Mouse (Mus musculus) lung, postnatal 0 days (tissue): ENCODE data around the gene Nedd8. TPM values are rescaled to one million over a fixed set of nuclear protein-coding genes. Genes with fewer than 3 reads are reported as not detected.
A peak's percentile ranks its signal among the peaks of the same experiment; 100 is the strongest.

Source experiments
- ATAC-seq: fragments of 200-750 bp; cut with Nextera tagmentation; 2 replicates; pipeline ENCODE4 v1.8.0; 2017; ENCODE audit warnings: moderate library complexity
- DNase-seq: peaks from one replicate; pipeline ENCODE4 v3.0.0-alpha.2; 2016; ENCODE audit warnings: low spot score
- H3K27ac ChIP-seq: fragments of 300-500 bp; sonication (generic); 2 replicates; pipeline ENCODE4 v1.5.1; 2014; ENCODE audit warnings: antibody characterized with exemption, mild to moderate bottlenecking, low read length, mixed read lengths
- H3K27me3 ChIP-seq: fragments of 300-500 bp; sonication (generic); replicated peaks from 2 replicates; pipeline ENCODE4 v1.6.1; 2014; ENCODE audit warnings: low read length, mixed read lengths; ENCODE audit not compliant: insufficient read depth
- H3K36me3 ChIP-seq: fragments of 300-500 bp; sonication (generic); 2 replicates; pipeline ENCODE4 v1.6.1; 2014; ENCODE audit warnings: low read length, mixed read lengths; ENCODE audit not compliant: insufficient read depth
- H3K4me1 ChIP-seq: fragments of 300-500 bp; sonication (generic); 2 replicates; pipeline ENCODE4 v1.6.1; 2014; ENCODE audit warnings: antibody characterized with exemption, low read depth, low read length, mixed read lengths; ENCODE audit not compliant: insufficient read depth
- H3K4me2 ChIP-seq: fragments of 300-500 bp; sonication (generic); replicated peaks from 2 replicates; pipeline ENCODE4 v1.6.1; 2014; ENCODE audit warnings: low read depth, mild to moderate bottlenecking, low read length, moderate library complexity, mixed read lengths
- H3K4me3 ChIP-seq: fragments of 300-500 bp; sonication (generic); 2 replicates; pipeline ENCODE4 v1.5.1; 2014; ENCODE audit warnings: low read depth, low read length
- H3K9ac ChIP-seq: fragments of 300-500 bp; sonication (generic); replicated peaks from 2 replicates; pipeline ENCODE4 v1.6.1; 2014; ENCODE audit warnings: low read depth, mild to moderate bottlenecking
- H3K9me3 ChIP-seq: fragments of 300-500 bp; sonication (generic); 2 replicates; pipeline ENCODE4 v1.6.1; 2016; ENCODE audit warnings: low read length, mixed read lengths
- CTCF ChIP-seq: IDR thresholded peaks from 2 replicates; pipeline ENCODE4 v1.5.1; 2016; ENCODE audit warnings: antibody characterized with exemption, mild to moderate bottlenecking
- EP300 ChIP-seq: IDR thresholded peaks from 2 replicates; pipeline ENCODE4 v1.6.1; 2016; ENCODE audit warnings: antibody characterized with exemption, mild to moderate bottlenecking, control low read depth
- WGBS: fragments of 180-500 bp; shearing (Covaris S2); extraction: QIAGEN DNeasy Blood & Tissue Kit; methylation state at CpG from one replicate; pipeline ENCODE4 v1.1.7; 2014; 5-methylcytosine and 5-hydroxymethylcytosine counted together
- polyA plus RNA-seq: library from polyadenylated mRNA; unstranded; fragments of >200 nt; fragmentation: Nextera tagmentation; extraction: Ambion mirVana; gene quantifications from 2 replicates; pipeline ENCODE4 v1.2.1, GENCODE M21; 2015

Gene Nedd8
- polyA plus RNA-seq, 1 experiment from 2014 or later = 396 TPM

- WGBS = 77% methylated on average over 8 of the region's 8 CpGs
- Histone ChIP-seq H3K27me3 (no peaks in the 10 kb centered on the region), H3K9me3 (no peaks in the 10 kb centered on the region)
These were observed 34.2 kb upstream of the Nedd8 start for GRCm38 (mm10) chr14:55706051-55706600.

GRCm38 (mm10) chr14:55702761-55703160 lies 30.8 kb upstream of the Nedd8 start:
- no peaks in the 10 kb centered on the region for H3K36me3 ChIP-seq
- no peak overlapping the region for H3K27ac ChIP-seq
- no peak overlapping the region for H3K9ac ChIP-seq
- DNase-seq = no peak
- peak; percentile 40; the same call in 1 of the 2 replicates for ATAC-seq
- TF ChIP-seq CTCF (no peak), EP300 (no peak)
- H3K9me3 ChIP-seq = no peaks in the 10 kb centered on the region
- 41% methylated on average over 6 of the region's 6 CpGs for WGBS
- H3K4me3 ChIP-seq = no peak overlapping the region
- no peak overlapping the region for H3K4me2 ChIP-seq
- H3K27me3 ChIP-seq = no peaks in the 10 kb centered on the region
- no peaks in the 10 kb centered on the region for H3K4me1 ChIP-seq

More at GRCm38 (mm10) chr14:55706051-55706600, 34.2 kb upstream of the Nedd8 start:
- Histone ChIP-seq H3K4me2 (no peak overlapping the region), H3K27ac (peak overlapping the region; percentile 60), H3K36me3 (no peaks in the 10 kb centered on the region), H3K4me1 (no peaks in the 10 kb centered on the region), H3K4me3 (no peak overlapping the region), H3K9ac (no peak overlapping the region)
- TF ChIP-seq CTCF = no peak
- TF ChIP-seq EP300 = no peak
- ATAC-seq = peak; percentile 84
- DNase-seq = peak; percentile 74

- no peak overlapping the region for H3K9ac ChIP-seq
- DNase-seq (no peak), ATAC-seq (no peak)
- no peaks in the 10 kb centered on the region for H3K36me3 ChIP-seq
- H3K4me1 ChIP-seq = no peaks in the 10 kb centered on the region
- no peak overlapping the region for H3K4me2 ChIP-seq
- H3K27me3 ChIP-seq = no peaks in the 10 kb centered on the region
- 52% methylated on average over 9 of the region's 9 CpGs for WGBS
- no peak overlapping the region for H3K27ac ChIP-seq
- TF ChIP-seq EP300 (no peak), CTCF (no peak)
- H3K4me3 ChIP-seq = no peak overlapping the region
- no peaks in the 10 kb centered on the region for H3K9me3 ChIP-seq
These were observed 29.2 kb upstream of the Nedd8 start for GRCm38 (mm10) chr14:55701131-55701530.

GRCm38 (mm10) chr14:55697226-55697625 lies 25.3 kb upstream of the Nedd8 start:
- ATAC-seq (no peak), DNase-seq (no peak)
- Histone ChIP-seq H3K36me3 (no peaks in the 10 kb centered on the region), H3K4me2 (no peak overlapping the region), H3K27me3 (no peaks in the 10 kb centered on the region), H3K27ac (no peak overlapping the region), H3K4me3 (no peak overlapping the region), H3K9ac (no peak overlapping the region), H3K9me3 (no peaks in the 10 kb centered on the region), H3K4me1 (no peaks in the 10 kb centered on the region)
- WGBS = 64% methylated on average over 4 of the region's 4 CpGs
- TF ChIP-seq EP300 (no peak), CTCF (no peak)

- Histone ChIP-seq H3K36me3 (no peaks in the 10 kb centered on the region), H3K4me2 (no peak overlapping the region), H3K4me1 (no peaks in the 10 kb centered on the region), H3K27ac (no peak overlapping the region), H3K27me3 (no peaks in the 10 kb centered on the region), H3K9me3 (no peaks in the 10 kb centered on the region), H3K9ac (no peak overlapping the region), H3K4me3 (no peak overlapping the region)
- TF ChIP-seq EP300 (no peak), CTCF (no peak)
- ATAC-seq (no peak), DNase-seq (no peak)
- WGBS = 71% methylated on average over 10 of the region's 10 CpGs
These were observed 17.5 kb upstream of the Nedd8 start for GRCm38 (mm10) chr14:55689433-55689832.

GRCm38 (mm10) chr14:55682118-55682493 lies 10.2 kb upstream of the Nedd8 start:
- Histone ChIP-seq H3K4me3 (peak overlapping the region; percentile 73), H3K4me2 (peak overlapping the region; percentile 77), H3K9ac (no peak overlapping the region), H3K36me3 (peaks cover 21% of the 10 kb centered on the region), H3K4me1 (no peaks in the 10 kb centered on the region), H3K9me3 (no peaks in the 10 kb centered on the region), H3K27me3 (no peaks in the 10 kb centered on the region), H3K27ac (peak overlapping the region; percentile 87; the same call in 1 of the 2 replicates)
- ATAC-seq (peak; percentile 1; the same call in 1 of the 2 replicates), DNase-seq (no peak)
- TF ChIP-seq EP300 (no peak), CTCF (no peak)
- 6% methylated on average over 3 of the region's 3 CpGs for WGBS
